Mouse (Mus musculus) lung, postnatal 0 days (tissue): ENCODE data around the gene Camk1d.

Experiments
- CTCF ChIP-seq: IDR thresholded peaks from 2 replicates; pipeline ENCODE4 v1.5.1; 2016; ENCODE audit warnings: antibody characterized with exemption, mild to moderate bottlenecking
- EP300 ChIP-seq: IDR thresholded peaks from 2 replicates; pipeline ENCODE4 v1.6.1; 2016; ENCODE audit warnings: antibody characterized with exemption, mild to moderate bottlenecking, control low read depth

GRCm38 (mm10) chr2:5487344-5487743, 227.0 kb downstream of the Camk1d start:
- no peak for TF ChIP-seq CTCF
- TF ChIP-seq EP300, result no peak
